Mouse (Mus musculus): Measurements from ENCODE around the gene Zfp148. TPM values are rescaled to one million over a fixed set of nuclear protein-coding genes. Genes with fewer than 3 reads are reported as not detected.

The Zfp148 gene
- polyA plus RNA-seq, 1 experiment = 7.9 TPM

DNA sequence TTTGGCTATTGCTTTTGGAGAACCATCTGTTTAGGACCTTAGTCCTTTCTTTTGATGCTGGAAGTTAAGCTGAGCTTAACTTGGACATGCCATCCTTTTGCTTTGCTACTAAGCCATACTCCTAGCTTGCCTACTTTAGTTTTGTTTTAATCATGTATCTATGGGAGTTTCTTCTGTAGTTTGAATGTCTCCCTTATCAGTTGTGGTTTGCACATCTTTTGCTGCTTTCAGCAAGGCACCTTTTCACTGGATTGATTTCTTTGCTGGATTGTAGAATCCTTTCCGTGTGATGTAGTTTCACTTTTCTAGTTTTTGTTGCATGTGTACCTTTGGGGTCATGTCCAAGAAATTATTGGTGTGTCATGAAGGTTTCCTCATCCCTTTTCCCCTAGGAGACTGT, 30.0 kb downstream of the Zfp148 start:
- H3K79me2 ChIP-seq (ENCODE audit: control insufficient read depth, insufficient read depth) = peaks cover 100% of the 10 kb centered on the region
- H3K4me2 ChIP-seq (ENCODE audit: low read depth) = no peak overlapping the region
- H3K36me3 ChIP-seq (ENCODE audit: control insufficient read depth, insufficient read depth) = no peaks in the 10 kb centered on the region
- TF ChIP-seq CEBPB (IDR thresholded peaks at IDR 0.05; ENCODE audit: insufficient read depth, poor library complexity, severe bottlenecking) (no peak), E2F4 (IDR thresholded peaks at IDR 0.05; ENCODE audit: insufficient read depth) (no peak), TCF12 (IDR thresholded peaks at IDR 0.05; ENCODE audit: insufficient read depth, poor library complexity, severe bottlenecking) (no peak), POLR2AphosphoS2 (IDR thresholded peaks at IDR 0.05; ENCODE audit: insufficient read length, low read depth) (no peak), MAX (IDR thresholded peaks at IDR 0.05; ENCODE audit: low read depth) (no peak), MYOG (IDR thresholded peaks at IDR 0.05; ENCODE audit: control insufficient read depth in 1 of 3, insufficient read depth in 1 of 3, insufficient read length in 2 of 3, low read depth in 2 of 3) (no peak), TCF3 (IDR thresholded peaks at IDR 0.05; ENCODE audit: insufficient read length, low read depth) (no peak), REST (IDR thresholded peaks at IDR 0.05; ENCODE audit: insufficient read depth, insufficient read length) (no peak), USF1 (IDR thresholded peaks at IDR 0.05; ENCODE audit: low read depth) (no peak), POLR2A (IDR thresholded peaks at IDR 0.05; ENCODE audit: insufficient read length, low read depth) (no peak), MYOD1 (IDR thresholded peaks at IDR 0.05; ENCODE audit: control insufficient read depth in 1 of 3, insufficient read length in 2 of 3, low read depth in 2 of 3) (no peak), SRF (IDR thresholded peaks at IDR 0.05; ENCODE audit: control insufficient read depth, insufficient read length, low read depth) (no peak)
- H3K27me3 ChIP-seq (ENCODE audit: control insufficient read depth, insufficient read depth, insufficient read length) = no peaks in the 10 kb centered on the region
- H3K4me3 ChIP-seq = no peak overlapping the region
- no peak overlapping the region for H3ac ChIP-seq (ENCODE audit: control insufficient read depth, insufficient read length)

DNA sequence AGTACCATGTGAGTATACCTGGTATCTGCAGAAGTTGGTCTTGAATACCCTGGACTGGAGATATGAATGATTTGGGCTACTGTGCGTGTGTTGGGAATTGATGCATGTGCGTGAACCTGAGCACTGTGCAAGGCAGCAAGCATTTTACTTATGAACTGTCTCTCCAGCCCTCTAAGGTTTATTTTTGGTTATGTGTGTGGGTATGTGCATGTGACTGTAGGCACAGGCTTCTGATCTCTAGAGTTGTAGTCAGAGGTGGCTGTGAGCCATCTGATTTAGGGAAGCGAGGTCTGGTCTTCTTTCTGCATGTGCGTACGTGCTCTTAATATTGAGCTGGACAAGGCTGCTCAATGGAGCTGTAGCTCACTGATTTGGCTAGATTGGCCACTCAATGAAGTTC, 33.6 kb downstream of the Zfp148 start:
- no peak for TF ChIP-seq CEBPB (IDR thresholded peaks at IDR 0.05; ENCODE audit: insufficient read depth, poor library complexity, severe bottlenecking)
- H3K4me2 ChIP-seq (ENCODE audit: low read depth) = no peak overlapping the region

GRCm38 (mm10) chr16:33415607-33416006, 35.0 kb downstream of the Zfp148 start:
- no peak overlapping the region for H3K4me2 ChIP-seq (ENCODE audit: low read depth)
- no peaks in the 10 kb centered on the region for H3K27me3 ChIP-seq (ENCODE audit: control insufficient read depth, insufficient read depth, insufficient read length)
- no peak overlapping the region for H3K4me3 ChIP-seq
- H3ac ChIP-seq (ENCODE audit: control insufficient read depth, insufficient read length) = no peak overlapping the region
- peaks cover 99% of the 10 kb centered on the region for H3K79me2 ChIP-seq (ENCODE audit: control insufficient read depth, insufficient read depth)
- no peak for TF ChIP-seq TCF3 (IDR thresholded peaks at IDR 0.05; ENCODE audit: insufficient read length, low read depth)
- TF ChIP-seq E2F4 (IDR thresholded peaks at IDR 0.05; ENCODE audit: insufficient read depth) = no peak
- TF ChIP-seq MAX (IDR thresholded peaks at IDR 0.05; ENCODE audit: low read depth) = no peak
- TF ChIP-seq MYOG (IDR thresholded peaks at IDR 0.05; ENCODE audit: control insufficient read depth in 1 of 3, insufficient read depth in 1 of 3, insufficient read length in 2 of 3, low read depth in 2 of 3) = no peak
- no peak for TF ChIP-seq POLR2AphosphoS2 (IDR thresholded peaks at IDR 0.05; ENCODE audit: insufficient read length, low read depth)
- TF ChIP-seq USF1 (IDR thresholded peaks at IDR 0.05; ENCODE audit: low read depth) = no peak
- no peak for TF ChIP-seq TCF12 (IDR thresholded peaks at IDR 0.05; ENCODE audit: insufficient read depth, poor library complexity, severe bottlenecking)
- TF ChIP-seq SRF (IDR thresholded peaks at IDR 0.05; ENCODE audit: control insufficient read depth, insufficient read length, low read depth) = no peak
- no peak for TF ChIP-seq POLR2A (IDR thresholded peaks at IDR 0.05; ENCODE audit: insufficient read length, low read depth)
- no peak for TF ChIP-seq CEBPB (IDR thresholded peaks at IDR 0.05; ENCODE audit: insufficient read depth, poor library complexity, severe bottlenecking)
- TF ChIP-seq REST (IDR thresholded peaks at IDR 0.05; ENCODE audit: insufficient read depth, insufficient read length) = no peak
- H3K36me3 ChIP-seq (ENCODE audit: control insufficient read depth, insufficient read depth) = no peaks in the 10 kb centered on the region

More for the DNA sequence above, 33.6 kb downstream of the Zfp148 start:
- H3K36me3 ChIP-seq (ENCODE audit: control insufficient read depth, insufficient read depth) = no peaks in the 10 kb centered on the region
- H3ac ChIP-seq (ENCODE audit: control insufficient read depth, insufficient read length) = no peak overlapping the region
- H3K79me2 ChIP-seq (ENCODE audit: control insufficient read depth, insufficient read depth) = peaks cover 100% of the 10 kb centered on the region
- no peaks in the 10 kb centered on the region for H3K27me3 ChIP-seq (ENCODE audit: control insufficient read depth, insufficient read depth, insufficient read length)
- H3K4me3 ChIP-seq = no peak overlapping the region

- no peak for TF ChIP-seq POLR2A (IDR thresholded peaks at IDR 0.05; ENCODE audit: insufficient read length, low read depth)
- no peak for TF ChIP-seq REST (IDR thresholded peaks at IDR 0.05; ENCODE audit: insufficient read depth, insufficient read length)
- no peak for TF ChIP-seq MYOD1 (IDR thresholded peaks at IDR 0.05; ENCODE audit: control insufficient read depth in 1 of 3, insufficient read length in 2 of 3, low read depth in 2 of 3)
- TF ChIP-seq TCF3 (IDR thresholded peaks at IDR 0.05; ENCODE audit: insufficient read length, low read depth) = no peak
- TF ChIP-seq SRF (IDR thresholded peaks at IDR 0.05; ENCODE audit: control insufficient read depth, insufficient read length, low read depth) = no peak
- TF ChIP-seq E2F4 (IDR thresholded peaks at IDR 0.05; ENCODE audit: insufficient read depth) = no peak
- TF ChIP-seq USF1 (IDR thresholded peaks at IDR 0.05; ENCODE audit: low read depth) = no peak
- TF ChIP-seq TCF12 (IDR thresholded peaks at IDR 0.05; ENCODE audit: insufficient read depth, poor library complexity, severe bottlenecking) = no peak
- TF ChIP-seq CEBPB (IDR thresholded peaks at IDR 0.05; ENCODE audit: insufficient read depth, poor library complexity, severe bottlenecking) = no peak
- no peak for TF ChIP-seq MYOG (IDR thresholded peaks at IDR 0.05; ENCODE audit: control insufficient read depth in 1 of 3, insufficient read depth in 1 of 3, insufficient read length in 2 of 3, low read depth in 2 of 3)
- no peak for TF ChIP-seq MAX (IDR thresholded peaks at IDR 0.05; ENCODE audit: low read depth)
- H3K4me3 ChIP-seq = no peak overlapping the region
- no peaks in the 10 kb centered on the region for H3K27me3 ChIP-seq (ENCODE audit: control insufficient read depth, insufficient read depth, insufficient read length)
- peaks cover 34% of the 10 kb centered on the region for H3K36me3 ChIP-seq (ENCODE audit: control insufficient read depth, insufficient read depth)
- H3K4me2 ChIP-seq (ENCODE audit: low read depth) = no peak overlapping the region
- H3K79me2 ChIP-seq (ENCODE audit: control insufficient read depth, insufficient read depth) = peaks cover 53% of the 10 kb centered on the region
- no peak overlapping the region for H3ac ChIP-seq (ENCODE audit: control insufficient read depth, insufficient read length)
Observed at GRCm38 (mm10) chr16:33428327-33428726, 47.7 kb downstream of the Zfp148 start.

DNA sequence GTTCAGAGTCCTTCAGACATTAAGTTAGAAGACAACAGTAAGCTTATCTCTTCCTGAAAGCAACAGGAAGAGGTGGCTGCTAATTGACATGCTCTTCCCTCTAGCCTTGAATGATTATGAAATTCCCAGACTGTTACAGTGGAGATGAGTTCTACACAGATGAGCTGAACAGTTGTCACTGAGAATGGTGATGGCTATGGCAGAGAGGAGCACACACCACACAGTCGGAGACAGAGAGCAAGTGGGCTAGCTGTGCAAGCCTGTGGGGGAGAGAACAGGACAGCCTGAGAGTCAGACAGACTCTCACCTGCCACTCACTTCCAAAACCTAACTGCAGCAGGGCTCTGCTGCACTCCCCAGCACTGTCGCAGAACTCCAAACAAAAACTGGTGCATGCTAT, 51.0 kb downstream of the Zfp148 start:
- no peak overlapping the region for H3K4me3 ChIP-seq
- no peak overlapping the region for H3ac ChIP-seq (ENCODE audit: control insufficient read depth, insufficient read length)
- no peak overlapping the region for H3K4me2 ChIP-seq (ENCODE audit: low read depth)
- H3K36me3 ChIP-seq (ENCODE audit: control insufficient read depth, insufficient read depth) = peaks cover 22% of the 10 kb centered on the region
- TF ChIP-seq MYOD1 (IDR thresholded peaks at IDR 0.05; ENCODE audit: control insufficient read depth in 1 of 3, insufficient read length in 2 of 3, low read depth in 2 of 3) = no peak
- TF ChIP-seq E2F4 (IDR thresholded peaks at IDR 0.05; ENCODE audit: insufficient read depth) = no peak
- no peak for TF ChIP-seq USF1 (IDR thresholded peaks at IDR 0.05; ENCODE audit: low read depth)
- TF ChIP-seq SRF (IDR thresholded peaks at IDR 0.05; ENCODE audit: control insufficient read depth, insufficient read length, low read depth) = no peak
- no peak for TF ChIP-seq TCF3 (IDR thresholded peaks at IDR 0.05; ENCODE audit: insufficient read length, low read depth)
- no peak for TF ChIP-seq POLR2A (IDR thresholded peaks at IDR 0.05; ENCODE audit: insufficient read length, low read depth)
- TF ChIP-seq REST (IDR thresholded peaks at IDR 0.05; ENCODE audit: insufficient read depth, insufficient read length) = no peak
- TF ChIP-seq TCF12 (IDR thresholded peaks at IDR 0.05; ENCODE audit: insufficient read depth, poor library complexity, severe bottlenecking) = no peak
- no peak for TF ChIP-seq MYOG (IDR thresholded peaks at IDR 0.05; ENCODE audit: control insufficient read depth in 1 of 3, insufficient read depth in 1 of 3, insufficient read length in 2 of 3, low read depth in 2 of 3)
- TF ChIP-seq POLR2AphosphoS2 (IDR thresholded peaks at IDR 0.05; ENCODE audit: insufficient read length, low read depth) = no peak
- TF ChIP-seq MAX (IDR thresholded peaks at IDR 0.05; ENCODE audit: low read depth) = no peak
- TF ChIP-seq CEBPB (IDR thresholded peaks at IDR 0.05; ENCODE audit: insufficient read depth, poor library complexity, severe bottlenecking) = no peak
- H3K79me2 ChIP-seq (ENCODE audit: control insufficient read depth, insufficient read depth) = peaks cover 36% of the 10 kb centered on the region
- no peaks in the 10 kb centered on the region for H3K27me3 ChIP-seq (ENCODE audit: control insufficient read depth, insufficient read depth, insufficient read length)
